Mouse (Mus musculus) erythroblast, embryonic 14.5 days (primary cell): ENCODE results near the gene Cpne5.

ENCODE experiments used
- GATA1 ChIP-seq: IDR thresholded peaks from 2 replicates; pipeline ENCODE4 v1.6.1; 2012; ENCODE audit warnings: low read length, inconsistent platforms, mixed read lengths
- TAL1 ChIP-seq: IDR thresholded peaks from 3 replicates; pipeline ENCODE4 v1.6.1; 2012; ENCODE audit warnings: low read length, inconsistent platforms, mixed read lengths

GRCm38 (mm10) chr17:29244912-29245311 is 6.9 kb upstream of the Cpne5 start:
- TF ChIP-seq GATA1, result no peak
- TF ChIP-seq TAL1, result no peak
